In the genomic region with DNA sequence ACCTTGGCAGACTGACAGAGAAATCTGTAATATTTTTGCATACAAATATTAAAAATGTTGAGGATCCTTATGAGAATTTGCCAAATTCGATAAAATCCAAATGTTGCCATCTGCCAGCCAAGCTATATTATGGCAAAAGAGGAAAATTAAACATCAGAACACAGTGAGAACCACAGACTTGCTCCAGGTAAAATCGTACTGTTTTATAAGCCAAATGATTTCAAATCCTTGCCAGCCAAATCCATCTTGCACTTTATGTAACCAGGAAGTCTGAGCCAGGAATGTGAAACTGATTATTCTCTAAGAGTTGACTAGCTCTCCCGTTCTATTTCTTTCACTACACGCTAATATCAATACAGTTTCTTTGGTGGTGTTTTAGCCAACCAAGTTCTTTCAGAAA, we compare ENCODE assay signal across 13 mouse cellular contexts.
DNase-seq lines count a peak whose midpoint lies in the region; TF ChIP-seq lines count a peak whose summit lies in the region.
"Had no signal": no experiment of that assay in that cellular context is flagged by ENCODE, and none has a peak within 500 bp of the region (broad histone marks: within the 10 kb centered on the region; RNA-seq: fewer than 3 reads in every experiment).

No protein-coding gene starts in this region.

- TF ChIP-seq POLR2A in brain, embryonic 14.5 days (IDR thresholded peaks at IDR 0.05; ENCODE audit: borderline replicate concordance, extremely low read depth, insufficient read depth, insufficient read length, poor library complexity, severe bottlenecking) = no peak

- DNase-seq in layer of hippocampus, adult 11-12 months (ENCODE audit: low spot score) = peak; percentile 34
- DNase-seq in layer of hippocampus, postnatal 25 days (ENCODE audit: extremely low spot score in 1 of 2, low spot score in 1 of 2) = no peak
- DNase-seq in brain, adult 2 months (ENCODE audit: low read depth, low spot score) = peak; percentile 93
- peak; percentile 35 for DNase-seq in brain, embryonic 14.5 days (ENCODE audit: low read depth)
- peak; percentile 80 for DNase-seq in cerebellum, adult 9-11 months
- DNase-seq in gastrocnemius, postnatal 14 days = no peak
- no peak for DNase-seq in urinary bladder, adult 2 months (ENCODE audit: low spot score)
- no peak for DNase-seq in kidney, postnatal 10 days
- DNase-seq: adrenal gland, adult 2 months; heart, adult 11 months; kidney, adult 11 months; kidney, postnatal 4 days; lung, postnatal 10 days had no signal

- no peak for TF ChIP-seq CTCF in brain, embryonic 14.5 days (IDR thresholded peaks at IDR 0.05; ENCODE audit: borderline replicate concordance, extremely low read depth, insufficient read depth, insufficient read length)

- intact Hi-C loops in gastrocnemius, postnatal 14 days (cut with DNase I; ENCODE audit: low total_unique reads) = no loop called here

Comparison
In these comparisons a context has a peak if more than half of its experiments do, and no peak if none do; other contexts are left out.
1. DNase-seq: peak in layer of hippocampus, adult 11-12 months (single experiment), brain, adult 2 months (single experiment), brain, embryonic 14.5 days (single experiment) and cerebellum, adult 9-11 months (single experiment); none in layer of hippocampus, postnatal 25 days (0 of 2), gastrocnemius, postnatal 14 days (single experiment), urinary bladder, adult 2 months (single experiment) and kidney, postnatal 10 days (single experiment).